Mouse (Mus musculus) ES-E14 (cell line): Measurements from ENCODE around the gene Tgm7. TPM values are rescaled to one million over a fixed set of nuclear protein-coding genes. Genes with fewer than 3 reads are reported as not detected.
A peak's percentile ranks its signal among the peaks of the same experiment; 100 is the strongest.

Source experiments
- DNase-seq: peaks from one replicate; pipeline ENCODE4 v3.0.0-alpha.2; 2013; ENCODE audit warnings: low read depth, low spot score
- H3K27ac ChIP-seq: 2 replicates; pipeline ENCODE4 v1.5.1; 2012; ENCODE audit warnings: low read depth, mild to moderate bottlenecking, low read length, moderate library complexity, mixed read lengths; ENCODE audit not compliant: poor library complexity, insufficient read depth, severe bottlenecking
- H3K36me3 ChIP-seq: 2 replicates; pipeline ENCODE4 v1.6.1; 2012; ENCODE audit warnings: mild to moderate bottlenecking, low read length, moderate library complexity, mixed read lengths; ENCODE audit not compliant: control insufficient read depth, poor library complexity, insufficient read depth, severe bottlenecking
- H3K4me1 ChIP-seq, 2 experiments: fragments of 150-350 bp in 1 of 2; sonication (generic) in 1 of 2; 2 replicates each; pipeline ENCODE4 v1.6.1; 2012; ENCODE audit warnings: low read length in 2 of 2, mild to moderate bottlenecking in 1 of 2, mixed read lengths in 1 of 2; ENCODE audit not compliant: control insufficient read depth in 2 of 2, insufficient read depth in 2 of 2, poor library complexity in 1 of 2
- H3K4me3 ChIP-seq, 2 experiments: fragments of 150-350 bp in 1 of 2; sonication (generic) in 1 of 2; 2 replicates each; pipeline ENCODE4 v1.5.1; 2012; ENCODE audit warnings: low read length in 2 of 2, low read depth in 1 of 2, mild to moderate bottlenecking in 1 of 2, mixed read lengths in 1 of 2; ENCODE audit not compliant: insufficient read depth in 1 of 2, poor library complexity in 1 of 2, severe bottlenecking in 1 of 2
- H3K9ac ChIP-seq: 2 replicates; pipeline ENCODE4 v1.6.1; 2012; ENCODE audit warnings: low read depth, mild to moderate bottlenecking, low read length, mixed read lengths; ENCODE audit not compliant: poor library complexity, insufficient read depth, severe bottlenecking
- H3K9me3 ChIP-seq: fragments of 150-350 bp; sonication (generic); 2 replicates; pipeline ENCODE4 v1.6.1; 2012; ENCODE audit warnings: low read depth, mild to moderate bottlenecking, low read length; ENCODE audit not compliant: control insufficient read depth, insufficient read depth
- CHD2 ChIP-seq: IDR thresholded peaks from 2 replicates; pipeline ENCODE4 v1.6.1; 2014; ENCODE audit warnings: mild to moderate bottlenecking, low read depth, low read length, inconsistent platforms
- HCFC1 ChIP-seq: IDR thresholded peaks from 2 replicates; pipeline ENCODE4 v1.6.1; 2012; ENCODE audit warnings: low read length, inconsistent platforms, borderline replicate concordance; ENCODE audit not compliant: insufficient read depth
- MAFK ChIP-seq: IDR thresholded peaks from 2 replicates; pipeline ENCODE4 v1.6.1; 2014; ENCODE audit warnings: mild to moderate bottlenecking, low read depth, low read length, inconsistent platforms; ENCODE audit not compliant: insufficient read depth
- ZC3H11A ChIP-seq: IDR thresholded peaks from 2 replicates; pipeline ENCODE4 v1.6.1; 2012; ENCODE audit warnings: low read depth, mild to moderate bottlenecking, inconsistent platforms, low read length, borderline replicate concordance
- ZNF384 ChIP-seq: IDR thresholded peaks from 2 replicates; pipeline ENCODE4 v1.6.1; 2012; ENCODE audit warnings: low read depth, low read length, inconsistent platforms
- in situ Hi-C, 2 experiments: fragments of 600-800 bp; cut with MboI; formaldehyde crosslinking; loops; one replicate each; pipeline ENCODE4 v1.15.1; 2025; ENCODE audit warnings: low sequenced_read_pairs in 2 of 2, inconsistent platforms in 1 of 2; ENCODE audit not compliant: unreplicated experiment in 2 of 2
- total RNA-seq: library from RNA; depleted of rRNA; stranded (reverse); fragments of 300-350 nt; gene quantifications from 2 replicates; pipeline ENCODE4 v1.2.3, GENCODE M21; 2012

Gene Tgm7
- total RNA-seq, 1 experiment, result not detected

DNA sequence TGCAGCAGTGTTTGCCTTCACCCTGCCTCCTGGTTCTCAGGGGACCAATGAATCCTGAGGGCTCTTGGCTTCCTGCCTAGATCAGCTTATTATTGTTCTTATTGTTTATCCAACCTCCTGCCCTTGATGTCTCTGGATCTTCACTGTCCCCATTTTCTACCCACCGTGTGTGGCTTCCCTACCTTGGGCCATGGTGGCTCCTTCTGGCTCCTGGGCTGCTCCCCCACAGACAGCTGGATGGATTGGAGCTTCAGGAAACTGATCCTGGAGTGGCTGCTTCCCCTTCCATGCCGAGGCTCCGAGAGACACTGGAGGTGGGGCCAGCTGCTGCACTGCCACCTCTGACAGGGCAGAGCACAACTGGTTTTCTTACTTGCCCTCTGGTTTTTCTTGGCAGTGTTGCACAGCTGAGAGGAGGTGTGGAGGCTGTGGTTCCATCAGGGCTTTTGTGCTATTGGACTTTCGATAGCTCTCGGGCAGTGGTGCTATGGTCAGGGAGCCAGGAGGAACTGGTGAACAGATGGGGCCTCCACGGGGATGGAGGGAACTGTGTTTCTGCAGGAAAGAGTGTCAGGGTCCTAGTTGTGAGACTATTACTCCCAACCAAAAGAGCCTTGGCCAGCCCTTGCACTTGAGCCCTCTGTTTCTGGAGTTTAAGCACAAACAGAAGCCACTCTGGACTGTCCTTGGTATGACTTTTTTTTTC is 24.0 kb downstream of the Tgm7 start, which contains the start of gene Tgm5:
Gene Tgm5, minus strand, starts transcription at position 362 of the 706 bp plus-strand sequence.
- in situ Hi-C loops, result no loop called here
- Histone ChIP-seq H3K4me1 (no peaks in the 10 kb centered on the region), H3K9me3 (no peaks in the 10 kb centered on the region), H3K36me3 (no peaks in the 10 kb centered on the region), H3K27ac (no peak within 1 kb of the TSS), H3K9ac (no peak within 1 kb of the TSS), H3K4me3 (no peak within 1 kb of the TSS)
- no peak for DNase-seq
- no peak for TF ChIP-seq CHD2
- TF ChIP-seq ZC3H11A, result no peak
- TF ChIP-seq HCFC1, result no peak
- TF ChIP-seq ZNF384, result no peak

DNA sequence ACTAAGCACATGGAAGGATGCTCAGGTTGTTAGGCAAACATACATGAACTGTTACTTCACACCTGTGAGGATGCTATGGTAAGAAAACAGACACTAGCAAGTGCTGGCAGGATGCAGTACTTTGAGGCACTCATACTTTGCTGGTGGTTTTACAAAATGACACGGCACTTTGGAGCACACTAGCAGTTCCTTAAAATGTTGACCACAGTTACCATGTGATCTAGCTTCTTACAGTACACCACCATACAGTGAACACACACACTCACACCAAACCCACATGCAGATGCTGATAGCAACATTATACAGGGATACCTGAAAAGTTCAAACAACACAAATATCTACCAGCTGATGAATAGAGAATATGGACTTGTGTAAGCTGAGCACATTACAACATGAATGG is 27.0 kb downstream of the Tgm7 start:
- Histone ChIP-seq H3K4me3 (no peak overlapping the region), H3K27ac (no peak overlapping the region), H3K9ac (no peak overlapping the region), H3K9me3 (no peaks in the 10 kb centered on the region), H3K36me3 (no peaks in the 10 kb centered on the region), H3K4me1 (no peaks in the 10 kb centered on the region)
- DNase-seq, result no peak
- TF ChIP-seq CHD2 (no peak), ZC3H11A (no peak)
- in situ Hi-C loops, result no loop called here

DNA sequence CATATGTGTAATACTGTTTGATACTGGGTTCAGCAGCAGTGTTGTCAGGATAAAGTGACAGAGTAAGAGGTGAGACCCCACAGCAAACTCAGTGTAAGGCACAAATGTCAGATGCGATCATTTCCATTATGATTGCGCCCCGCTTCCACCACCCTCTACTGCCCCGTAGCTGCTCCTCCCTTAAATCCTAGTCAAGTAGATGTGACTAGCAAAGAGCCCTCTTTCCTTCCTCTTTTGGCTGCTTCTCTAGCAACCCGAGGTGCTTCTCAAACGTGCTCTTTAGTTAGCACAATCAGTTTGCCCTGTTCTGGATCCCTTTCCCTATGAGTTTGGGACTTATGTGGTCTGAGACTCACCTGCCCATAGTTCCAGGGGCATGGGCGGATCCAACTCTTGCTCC is 34.8 kb downstream of the Tgm7 start:
- Histone ChIP-seq H3K27ac (no peak overlapping the region), H3K9me3 (no peaks in the 10 kb centered on the region), H3K4me3 (no peak overlapping the region), H3K9ac (no peak overlapping the region), H3K4me1 (no peaks in the 10 kb centered on the region; a peak in 1 of 4 replicates), H3K36me3 (no peaks in the 10 kb centered on the region)
- in situ Hi-C loops, result no loop called here
- TF ChIP-seq ZC3H11A, result no peak
- TF ChIP-seq MAFK, result no peak
- no peak for TF ChIP-seq HCFC1
- TF ChIP-seq ZNF384, result no peak
- no peak for TF ChIP-seq CHD2
- no peak for DNase-seq

DNA sequence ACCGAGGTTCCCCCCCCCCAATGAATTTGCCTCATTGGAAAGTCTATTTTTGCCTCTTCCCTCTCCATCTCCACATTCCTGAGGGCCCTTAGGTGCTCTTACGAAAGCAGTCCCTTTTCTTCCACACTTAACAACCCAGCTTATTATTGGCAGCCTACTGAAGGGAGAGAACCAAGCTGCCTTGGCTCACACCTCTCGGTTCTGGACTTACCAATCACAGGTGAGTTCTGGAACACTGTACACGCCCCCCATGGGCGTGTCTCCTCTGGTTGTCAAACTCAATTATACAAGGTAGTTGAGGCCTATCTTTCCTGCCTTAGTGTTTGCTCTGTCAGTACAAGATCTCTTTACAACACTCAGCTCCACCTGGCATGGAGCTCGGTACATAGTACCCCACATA is 37.7 kb downstream of the Tgm7 start:
- Histone ChIP-seq H3K9ac (no peak overlapping the region), H3K9me3 (no peaks in the 10 kb centered on the region), H3K36me3 (no peaks in the 10 kb centered on the region), H3K4me3 (no peak overlapping the region), H3K4me1 (no peaks in the 10 kb centered on the region; a peak in 1 of 4 replicates), H3K27ac (no peak overlapping the region)
- no peak for TF ChIP-seq ZNF384
- no peak for TF ChIP-seq ZC3H11A
- TF ChIP-seq HCFC1, result no peak
- TF ChIP-seq MAFK, result no peak
- no peak for TF ChIP-seq CHD2
- peak; percentile 19 for DNase-seq
- in situ Hi-C loops, result no loop called here

DNA sequence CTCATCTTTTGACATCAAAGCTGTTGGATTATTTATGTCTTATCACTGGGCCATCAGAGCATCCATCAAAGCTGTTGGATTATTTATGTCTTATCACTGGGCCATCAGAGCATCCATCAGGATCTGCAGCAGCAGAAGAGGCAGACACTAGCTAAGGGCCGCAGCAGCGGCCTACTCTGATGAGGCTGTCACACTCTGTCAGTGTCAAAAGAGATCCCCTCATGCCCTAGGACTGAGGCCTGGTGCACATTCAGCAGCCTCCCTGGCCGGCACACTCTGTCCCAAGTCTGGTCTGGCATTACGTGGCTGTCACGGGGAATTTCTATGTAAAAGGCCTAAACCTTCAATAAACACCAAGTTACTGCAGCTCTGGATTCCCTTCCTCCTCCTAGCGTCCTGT is 40.1 kb downstream of the Tgm7 start:
- TF ChIP-seq MAFK (no peak), ZC3H11A (no peak), ZNF384 (no peak), CHD2 (no peak), HCFC1 (no peak)
- no peak overlapping the region for H3K4me3 ChIP-seq
- in situ Hi-C loops, result no loop called here
- H3K36me3 ChIP-seq, result no peaks in the 10 kb centered on the region
- DNase-seq, result no peak
- no peak overlapping the region for H3K9ac ChIP-seq
- H3K9me3 ChIP-seq, result no peaks in the 10 kb centered on the region
- H3K27ac ChIP-seq, result no peak overlapping the region
- no peaks in the 10 kb centered on the region; a peak in 1 of 4 replicates for H3K4me1 ChIP-seq
